Mouse (Mus musculus): ENCODE results near the gene Hspa1a. TPM values are rescaled to one million over a fixed set of nuclear protein-coding genes. Genes with fewer than 3 reads are reported as not detected.
"Not testable (repeated sequence)": the region's sequence is repeated elsewhere in the genome, so short reads cannot be mapped to it uniquely, and the experiment has no call there.

Hspa1a gene
- polyA plus RNA-seq, 1 experiment from 2014 or later = 8.4 TPM

GRCm38 (mm10) chr17:34959881-34960515 is 12.0 kb downstream of the Hspa1a start:
- peaks cover 28% of the 10 kb centered on the region for H3K4me1 ChIP-seq
- peak overlapping the region; percentile 61 for H3K9ac ChIP-seq
- peak overlapping the region; percentile 55 for H3K4me3 ChIP-seq (replicated peaks)
- H3K27me3 ChIP-seq = peaks cover 5% of the 10 kb centered on the region; the same call in 1 of the 2 replicates
- ATAC-seq (replicated peaks; ENCODE audit: low FRiP score) = peak; percentile 53
- H3K9me3 ChIP-seq (replicated peaks) = no peaks in the 10 kb centered on the region
- H3K4me2 ChIP-seq = peak overlapping the region; percentile 78
- peak overlapping the region; percentile 99 for H3K27ac ChIP-seq
- 8% methylated on average over 12 of the region's 12 CpGs for WGBS
- H3K36me3 ChIP-seq = no peaks in the 10 kb centered on the region

- ATAC-seq (replicated peaks; ENCODE audit: low FRiP score) = peak; percentile 93
- Histone ChIP-seq H3K4me2 (peak within 1 kb of the TSS; percentile 78), H3K9ac (peak within 1 kb of the TSS; percentile 61), H3K27ac (peak within 1 kb of the TSS; percentile 99), H3K4me1 (peaks cover 21% of the 10 kb centered on the region), H3K4me3 (replicated peaks) (peak within 1 kb of the TSS; percentile 55)
- 0% methylated on average over 30 of the region's 32 CpGs for WGBS
- H3K27me3 ChIP-seq; H3K36me3 ChIP-seq; H3K9me3 ChIP-seq (replicated peaks): not testable (repeated sequence)
Measured at GRCm38 (mm10) chr17:34959130-34959778, 12.7 kb downstream of the Hspa1a start, which contains the start of gene Hspa1b. Gene Hspa1b, minus strand, starts transcription at chr17:34959238.

GRCm38 (mm10) chr17:34958734-34959129 is 13.2 kb downstream of the Hspa1a start:
- ATAC-seq (replicated peaks; ENCODE audit: low FRiP score) = peak; percentile 17
- not testable (repeated sequence) for H3K9me3 ChIP-seq (replicated peaks); H3K27me3 ChIP-seq; H3K36me3 ChIP-seq; H3K27ac ChIP-seq
- H3K9ac ChIP-seq = 0 out of 2 replicates have a peak overlapping the region, but pooled peaks have one; percentile 26
- WGBS = under 1% methylated on average over 27 of the region's 47 CpGs
- peak overlapping the region; percentile 78 for H3K4me2 ChIP-seq
- H3K4me1 ChIP-seq = peaks cover 20% of the 10 kb centered on the region
- peak overlapping the region; percentile 55 for H3K4me3 ChIP-seq (replicated peaks)

GRCm38 (mm10) chr17:34957966-34958365 is 14.0 kb downstream of the Hspa1a start:
- not testable (repeated sequence) for ATAC-seq (replicated peaks; ENCODE audit: low FRiP score); H3K4me2 ChIP-seq; H3K4me3 ChIP-seq (replicated peaks); H3K27ac ChIP-seq; H3K36me3 ChIP-seq; H3K27me3 ChIP-seq; H3K9ac ChIP-seq; H3K9me3 ChIP-seq (replicated peaks)
- WGBS = 29% methylated on average over 28 of the region's 40 CpGs
- peaks cover 23% of the 10 kb centered on the region for H3K4me1 ChIP-seq

- not testable (repeated sequence) for H3K9me3 ChIP-seq (replicated peaks); H3K27ac ChIP-seq; H3K4me3 ChIP-seq (replicated peaks); H3K9ac ChIP-seq; H3K27me3 ChIP-seq; ATAC-seq (replicated peaks; ENCODE audit: low FRiP score); H3K36me3 ChIP-seq
- WGBS = 16% methylated on average over 34 of the region's 40 CpGs
- Histone ChIP-seq H3K4me1 (peaks cover 25% of the 10 kb centered on the region), H3K4me2 (peak overlapping the region; percentile 35)
Measured at GRCm38 (mm10) chr17:34957291-34957690, 14.7 kb downstream of the Hspa1a start.

GRCm38 (mm10) chr17:34956340-34956739 is 15.6 kb downstream of the Hspa1a start:
- Histone ChIP-seq H3K4me1 (peaks cover 17% of the 10 kb centered on the region), H3K9ac (no peak overlapping the region), H3K27me3 (peaks cover 8% of the 10 kb centered on the region; the same call in 1 of the 2 replicates), H3K36me3 (peaks cover 2% of the 10 kb centered on the region), H3K27ac (no peak overlapping the region), H3K9me3 (replicated peaks) (no peaks in the 10 kb centered on the region), H3K4me2 (no peak overlapping the region), H3K4me3 (replicated peaks) (no peak overlapping the region)
- ATAC-seq (replicated peaks; ENCODE audit: low FRiP score) = no peak
- 46% methylated on average over 1 of the region's 1 CpGs for WGBS

GRCm38 (mm10) chr17:34955884-34956283 is 16.1 kb downstream of the Hspa1a start:
- H3K27ac ChIP-seq = no peak overlapping the region
- H3K9me3 ChIP-seq (replicated peaks) = no peaks in the 10 kb centered on the region
- H3K36me3 ChIP-seq = peaks cover 5% of the 10 kb centered on the region
- H3K4me1 ChIP-seq = peaks cover 22% of the 10 kb centered on the region
- H3K4me3 ChIP-seq (replicated peaks) = no peak overlapping the region
- H3K4me2 ChIP-seq = no peak overlapping the region
- 79% methylated on average over 3 of the region's 3 CpGs for WGBS
- H3K9ac ChIP-seq = no peak overlapping the region
- peaks cover 8% of the 10 kb centered on the region; the same call in 1 of the 2 replicates for H3K27me3 ChIP-seq
- no peak for ATAC-seq (replicated peaks; ENCODE audit: low FRiP score)

GRCm38 (mm10) chr17:34954831-34955230 is 17.1 kb downstream of the Hspa1a start:
- peaks cover 8% of the 10 kb centered on the region; the same call in 1 of the 2 replicates for H3K27me3 ChIP-seq
- 92% methylated on average over 4 of the region's 4 CpGs for WGBS

GRCm38 (mm10) chr17:34953904-34954303 is 18.1 kb downstream of the Hspa1a start:
- Histone ChIP-seq H3K4me1 (peaks cover 18% of the 10 kb centered on the region), H3K36me3 (peaks cover 22% of the 10 kb centered on the region), H3K9ac (no peak overlapping the region), H3K27me3 (peaks cover 8% of the 10 kb centered on the region; the same call in 1 of the 2 replicates), H3K9me3 (replicated peaks) (no peaks in the 10 kb centered on the region), H3K27ac (no peak overlapping the region), H3K4me2 (no peak overlapping the region), H3K4me3 (replicated peaks) (no peak overlapping the region)
- ATAC-seq (replicated peaks; ENCODE audit: low FRiP score) = no peak
- 81% methylated on average over 4 of the region's 4 CpGs for WGBS

More at GRCm38 (mm10) chr17:34954831-34955230, 17.1 kb downstream of the Hspa1a start:
- no peaks in the 10 kb centered on the region for H3K9me3 ChIP-seq (replicated peaks)
- H3K36me3 ChIP-seq = peaks cover 16% of the 10 kb centered on the region
- H3K4me3 ChIP-seq (replicated peaks) = no peak overlapping the region
- H3K4me1 ChIP-seq = peaks cover 22% of the 10 kb centered on the region
- no peak overlapping the region for H3K4me2 ChIP-seq
- ATAC-seq (replicated peaks; ENCODE audit: low FRiP score) = no peak
- H3K9ac ChIP-seq = no peak overlapping the region
- H3K27ac ChIP-seq = no peak overlapping the region

- Histone ChIP-seq H3K27me3 (peaks cover 8% of the 10 kb centered on the region; the same call in 1 of the 2 replicates), H3K27ac (peak overlapping the region; percentile 93), H3K9ac (peak overlapping the region; percentile 91; the same call in 1 of the 2 replicates), H3K36me3 (peaks cover 22% of the 10 kb centered on the region), H3K4me1 (peaks cover 18% of the 10 kb centered on the region), H3K4me2 (0 out of 2 replicates have a peak overlapping the region, but pooled peaks have one; percentile 82), H3K4me3 (replicated peaks) (peak overlapping the region; percentile 98; the same call in 1 of the 2 replicates), H3K9me3 (replicated peaks) (no peaks in the 10 kb centered on the region)
- ATAC-seq (replicated peaks; ENCODE audit: low FRiP score) = no peak
- WGBS = 85% methylated on average over 3 of the region's 3 CpGs
Measured at GRCm38 (mm10) chr17:34953258-34953657, 18.7 kb downstream of the Hspa1a start.

GRCm38 (mm10) chr17:34952378-34953040 is 19.4 kb downstream of the Hspa1a start:
- ATAC-seq (replicated peaks; ENCODE audit: low FRiP score) = peak; percentile 78
- Histone ChIP-seq H3K4me2 (peak overlapping the region; percentile 82), H3K9ac (peak overlapping the region; percentile 91), H3K9me3 (replicated peaks) (no peaks in the 10 kb centered on the region), H3K4me3 (replicated peaks) (peak overlapping the region; percentile 98), H3K27me3 (peaks cover 8% of the 10 kb centered on the region; the same call in 1 of the 2 replicates), H3K27ac (peak overlapping the region; percentile 93), H3K4me1 (peaks cover 18% of the 10 kb centered on the region), H3K36me3 (peaks cover 22% of the 10 kb centered on the region)
- WGBS = under 1% methylated on average over 23 of the region's 23 CpGs
